13 mouse cellular contexts compared by ENCODE assay signal in the genomic region with DNA sequence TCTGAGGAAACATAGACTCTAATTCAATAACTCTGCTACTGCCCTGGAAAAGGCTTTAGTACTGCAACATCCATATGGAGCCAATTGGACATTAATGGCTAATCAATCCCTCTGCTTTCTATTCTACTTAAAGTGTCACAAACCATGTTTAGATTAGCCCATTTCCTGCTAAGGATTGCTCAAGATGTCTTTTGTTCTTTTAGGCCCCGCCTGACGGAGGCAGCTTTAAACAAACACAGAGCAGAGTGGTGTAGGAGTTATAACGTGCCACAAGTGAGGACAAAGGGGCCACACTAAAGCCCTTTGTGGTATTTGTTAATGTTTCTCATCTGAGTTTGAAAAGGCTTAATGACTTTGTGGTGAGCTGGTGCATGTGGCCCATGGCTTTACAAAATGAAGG.
DNase-seq lines count a peak whose midpoint lies in the region; ATAC-seq lines count a peak whose summit lies in the region.
"Had no signal": no experiment of that assay in that cellular context is flagged by ENCODE, and none has a peak within 500 bp of the region (broad histone marks: within the 10 kb centered on the region; RNA-seq: fewer than 3 reads in every experiment).

No protein-coding gene starts in this region.

- no peak for DNase-seq in kidney, postnatal 25 days
- peak; percentile 73 for DNase-seq in embryo, embryonic 10.5 days (ENCODE audit: low spot score)
- DNase-seq in limb, embryonic 11.5 days (ENCODE audit: low spot score): no peak
- no peak for DNase-seq in testis, postnatal 14 days (ENCODE audit: low spot score)
- DNase-seq in left cerebral cortex, adult 9 months (ENCODE audit: low spot score in 2 of 2): no peak
- DNase-seq in spleen, postnatal 4 days (ENCODE audit: low spot score in 2 of 2): no peak
- DNase-seq: cerebellum, postnatal 36 days; heart, postnatal 36 days; spleen, adult 18-20 months had no signal

- ATAC-seq in kidney, embryonic 16.5 days (ENCODE audit: low FRiP score, low TSS enrichment): peak; percentile 46; the same call in 1 of the 2 replicates
- ATAC-seq in limb, embryonic 11.5 days (ENCODE audit: insufficient number of reproducible peaks, low FRiP score, low TSS enrichment, low read depth): 0 out of 2 replicates have a peak, but pooled peaks have one; percentile 51
- ATAC-seq in stomach, embryonic 14.5 days (ENCODE audit: insufficient number of reproducible peaks, insufficient read depth, low FRiP score, low read depth): peak; percentile 80; the same call in 1 of the 2 replicates

- H3K27me3 ChIP-seq in kidney, embryonic 16.5 days (ENCODE audit: insufficient read depth, low read length): no peaks in the 10 kb centered on the region
- no peaks in the 10 kb centered on the region for H3K27me3 ChIP-seq in limb, embryonic 11.5 days (ENCODE audit: control insufficient read depth, insufficient read depth, low read length)
- H3K27me3 ChIP-seq in stomach, embryonic 14.5 days (ENCODE audit: control insufficient read depth, insufficient read depth, low read length): no peaks in the 10 kb centered on the region

- no peak overlapping the region for H3K4me3 ChIP-seq in kidney, embryonic 16.5 days (ENCODE audit: low read length)
- no peak overlapping the region for H3K4me3 ChIP-seq in limb, embryonic 11.5 days (ENCODE audit: low read depth, low read length)
- H3K4me3 ChIP-seq in stomach, embryonic 14.5 days (ENCODE audit: low read depth, low read length): no peak overlapping the region
- H3K4me3 ChIP-seq: forebrain, embryonic 12.5 days; midbrain, embryonic 12.5 days had no signal

- H3K36me3 ChIP-seq in kidney, embryonic 16.5 days (ENCODE audit: insufficient read depth, low read length): no peaks in the 10 kb centered on the region
- H3K36me3 ChIP-seq in limb, embryonic 11.5 days (ENCODE audit: control insufficient read depth, insufficient read depth, low read length): no peaks in the 10 kb centered on the region
- no peaks in the 10 kb centered on the region for H3K36me3 ChIP-seq in stomach, embryonic 14.5 days (ENCODE audit: control insufficient read depth, insufficient read depth, low read length)
- H3K36me3 ChIP-seq: forebrain, embryonic 12.5 days; midbrain, embryonic 12.5 days had no signal

- H3K9me3 ChIP-seq in kidney, embryonic 16.5 days (ENCODE audit: low read length): no peaks in the 10 kb centered on the region
- H3K9me3 ChIP-seq in limb, embryonic 11.5 days (ENCODE audit: control insufficient read depth, low read length): no peaks in the 10 kb centered on the region
- H3K9me3 ChIP-seq in stomach, embryonic 14.5 days (ENCODE audit: control insufficient read depth, low read depth, low read length): no peaks in the 10 kb centered on the region
- H3K9me3 ChIP-seq: forebrain, embryonic 12.5 days; midbrain, embryonic 12.5 days had no signal

- H3K4me2 ChIP-seq in kidney, embryonic 16.5 days (replicated peaks; ENCODE audit: low read depth, low read length): no peak overlapping the region
- H3K4me2 ChIP-seq in limb, embryonic 11.5 days (ENCODE audit: low read depth, severe bottlenecking): no peak overlapping the region
- no peak overlapping the region for H3K4me2 ChIP-seq in stomach, embryonic 14.5 days (replicated peaks; ENCODE audit: low read depth, low read length)
- H3K4me2 ChIP-seq: forebrain, embryonic 12.5 days; midbrain, embryonic 12.5 days had no signal

- peaks cover 17% of the 10 kb centered on the region for H3K4me1 ChIP-seq in kidney, embryonic 16.5 days (ENCODE audit: insufficient read depth, low read length)
- H3K4me1 ChIP-seq in limb, embryonic 11.5 days (ENCODE audit: control insufficient read depth, insufficient read depth, low read length): peaks cover 22% of the 10 kb centered on the region
- H3K4me1 ChIP-seq in stomach, embryonic 14.5 days (ENCODE audit: control insufficient read depth, insufficient read depth, low read length): peaks cover 22% of the 10 kb centered on the region

- no peak overlapping the region for H3K9ac ChIP-seq in kidney, embryonic 16.5 days (replicated peaks; ENCODE audit: low read length)
- H3K9ac ChIP-seq in limb, embryonic 11.5 days (ENCODE audit: low read length): no peak overlapping the region
- no peak overlapping the region for H3K9ac ChIP-seq in stomach, embryonic 14.5 days (replicated peaks; ENCODE audit: low read depth, low read length)
- H3K9ac ChIP-seq: forebrain, embryonic 12.5 days; midbrain, embryonic 12.5 days had no signal

- 29% methylated on average over 3 of the region's 3 CpGs for WGBS in kidney, embryonic 16.5 days
- 15% methylated on average over 3 of the region's 3 CpGs for WGBS in limb, embryonic 11.5 days
- 10% methylated on average over 3 of the region's 3 CpGs for WGBS in stomach, embryonic 14.5 days

- H3K27ac ChIP-seq in kidney, embryonic 16.5 days (ENCODE audit: low read length): no peak overlapping the region
- H3K27ac ChIP-seq in limb, embryonic 11.5 days (replicated peaks; ENCODE audit: low read depth, low read length): peak overlapping the region; percentile 4
- H3K27ac ChIP-seq in stomach, embryonic 14.5 days (ENCODE audit: low read length): peak overlapping the region; percentile 74
- H3K27ac ChIP-seq: forebrain, embryonic 12.5 days; midbrain, embryonic 12.5 days had no signal
